Mouse (Mus musculus) CH12.LX (cell line): ENCODE data around the gene Cbx6. TPM values are rescaled to one million over a fixed set of nuclear protein-coding genes. Genes with fewer than 3 reads are reported as not detected.

Source experiments
- DNase-seq: peaks from one replicate; pipeline ENCODE4 v3.0.0-alpha.2; 2013; ENCODE audit errors: extremely low read depth
- H3K27ac ChIP-seq: 2 replicates; pipeline ENCODE4 v1.5.1; 2012; ENCODE audit warnings: low read depth, mild to moderate bottlenecking, control low read depth, moderate library complexity; ENCODE audit not compliant: insufficient read depth
- H3K27me3 ChIP-seq: replicated peaks from 2 replicates; pipeline ENCODE3; 2012; ENCODE audit warnings: inconsistent platforms
- H3K36me3 ChIP-seq, 2 experiments: replicated peaks in 1 of 2; 2 replicates each; pipeline versions ENCODE3 to v1.6.1; 2012; ENCODE audit warnings: inconsistent platforms in 1 of 2, low read length in 1 of 2, mild to moderate bottlenecking in 1 of 2, mixed read lengths in 1 of 2, moderate library complexity in 1 of 2; ENCODE audit not compliant: control insufficient read depth in 1 of 2, insufficient read depth in 1 of 2
- H3K4me1 ChIP-seq, 2 experiments: 2 replicates each; pipeline ENCODE4 v1.6.1; 2012; ENCODE audit warnings: inconsistent platforms in 1 of 2, moderate library complexity in 1 of 2; ENCODE audit not compliant: insufficient read depth in 2 of 2, control insufficient read depth in 1 of 2
- H3K4me2 ChIP-seq: 2 replicates; pipeline ENCODE4 v1.6.1; 2012; ENCODE audit warnings: low read depth, mild to moderate bottlenecking, control low read depth; ENCODE audit not compliant: poor library complexity, insufficient read depth, severe bottlenecking
- H3K4me3 ChIP-seq, 3 experiments: fragments of 150-350 bp in 1 of 3; sonication (generic) in 1 of 3; replicated peaks in 1 of 3; 2 replicates each; pipeline versions ENCODE3 to v1.5.1; 2011 to 2012; ENCODE audit warnings: low read depth in 2 of 3, low read length in 2 of 3, mild to moderate bottlenecking in 2 of 3, moderate library complexity in 2 of 3, control low read depth in 1 of 3, improper control_type of control experiment in 1 of 3, inconsistent platforms in 1 of 3, mixed read lengths in 1 of 3; ENCODE audit not compliant: poor library complexity in 1 of 3
- H3K79me2 ChIP-seq: replicated peaks from 2 replicates; pipeline ENCODE4 v1.6.1; 2012; ENCODE audit warnings: mild to moderate bottlenecking, moderate library complexity; ENCODE audit not compliant: control insufficient read depth, poor library complexity, insufficient read depth, severe bottlenecking; ENCODE audit errors: extremely low read depth
- H3K9ac ChIP-seq: 2 replicates; pipeline ENCODE4 v1.6.1; 2012; ENCODE audit warnings: low read depth, mild to moderate bottlenecking, control low read depth, moderate library complexity; ENCODE audit not compliant: insufficient read depth
- H3K9me3 ChIP-seq: replicated peaks from 2 replicates; pipeline ENCODE3; 2012; ENCODE audit warnings: low read length, inconsistent platforms, mixed read lengths
- CHD2 ChIP-seq: IDR thresholded peaks from 2 replicates; pipeline ENCODE4 v1.6.1; 2011; ENCODE audit warnings: low read length, improper control_type of control experiment
- CTCF ChIP-seq, 2 experiments: IDR thresholded peaks in 1 of 2; conservative IDR thresholded peaks in 1 of 2; 2 replicates each; pipeline ENCODE4 v1.5.1; 2011 to 2012; ENCODE audit warnings: low read depth in 2 of 2, low read length in 2 of 2, improper control_type of control experiment in 1 of 2, inconsistent platforms in 1 of 2, mild to moderate bottlenecking in 1 of 2, moderate library complexity in 1 of 2
- E2F4 ChIP-seq: IDR thresholded peaks from 2 replicates; pipeline ENCODE4 v1.6.1; 2011; ENCODE audit warnings: low read depth, low read length, improper control_type of control experiment; ENCODE audit not compliant: insufficient replicate concordance
- ELF1 ChIP-seq: IDR thresholded peaks from 2 replicates; pipeline ENCODE4 v1.6.1; 2014; ENCODE audit warnings: low read depth, mild to moderate bottlenecking, inconsistent platforms, low read length, improper control_type of control experiment
- ETS1 ChIP-seq: conservative IDR thresholded peaks from 2 replicates; pipeline ENCODE4 v1.6.1; 2012; ENCODE audit warnings: low read depth, mild to moderate bottlenecking, inconsistent platforms, low read length, improper control_type of control experiment, moderate library complexity
- HCFC1 ChIP-seq: IDR thresholded peaks from 2 replicates; pipeline ENCODE4 v1.6.1; 2012; ENCODE audit warnings: low read depth, mild to moderate bottlenecking, inconsistent platforms, low read length, improper control_type of control experiment
- IRF4 ChIP-seq: IDR thresholded peaks from 2 replicates; pipeline ENCODE4 v1.6.1; 2014; ENCODE audit warnings: low read depth, mild to moderate bottlenecking, inconsistent platforms, low read length, improper control_type of control experiment
- JUN ChIP-seq: IDR thresholded peaks from 2 replicates; pipeline ENCODE4 v1.6.1; 2011; ENCODE audit warnings: low read depth, mild to moderate bottlenecking, low read length, improper control_type of control experiment, moderate library complexity; ENCODE audit not compliant: insufficient read depth
- JUND ChIP-seq: conservative IDR thresholded peaks from 2 replicates; pipeline ENCODE4 v1.6.1; 2011; ENCODE audit warnings: low read depth, low read length, improper control_type of control experiment
- KAT2A ChIP-seq: IDR thresholded peaks from 2 replicates; pipeline ENCODE4 v1.6.1; 2012; ENCODE audit warnings: low read length, improper control_type of control experiment, inconsistent platforms; ENCODE audit not compliant: insufficient replicate concordance
- MEF2A ChIP-seq: IDR thresholded peaks from 2 replicates; pipeline ENCODE4 v1.6.1; 2014; ENCODE audit warnings: low read depth, mild to moderate bottlenecking, inconsistent platforms, low read length, improper control_type of control experiment, borderline replicate concordance
- MXI1 ChIP-seq: IDR thresholded peaks from 2 replicates; pipeline ENCODE4 v1.6.1; 2011; ENCODE audit warnings: mild to moderate bottlenecking, low read depth, low read length, improper control_type of control experiment
- NELFE ChIP-seq: IDR thresholded peaks from 2 replicates; pipeline ENCODE4 v1.6.1; 2011; ENCODE audit warnings: low read depth, low read length, improper control_type of control experiment
- NRF1 ChIP-seq: IDR thresholded peaks from 2 replicates; pipeline ENCODE4 v1.6.1; 2014; ENCODE audit warnings: low read depth, mild to moderate bottlenecking, inconsistent platforms, low read length, improper control_type of control experiment, moderate library complexity
- PAX5 ChIP-seq: IDR thresholded peaks from 2 replicates; pipeline ENCODE4 v1.6.1; 2012; ENCODE audit warnings: low read length, inconsistent platforms, mixed read lengths
- POLR2A ChIP-seq: IDR thresholded peaks from 2 replicates; pipeline ENCODE4 v1.6.1; 2011; ENCODE audit warnings: low read depth, mild to moderate bottlenecking, improper control_type of control experiment, low read length
- RAD21 ChIP-seq: IDR thresholded peaks from 2 replicates; pipeline ENCODE4 v1.6.1; 2011; ENCODE audit warnings: low read depth, mild to moderate bottlenecking, low read length, improper control_type of control experiment, moderate library complexity
- RCOR1 ChIP-seq: conservative IDR thresholded peaks from 2 replicates; pipeline ENCODE4 v1.6.1; 2012; ENCODE audit warnings: low read depth, mild to moderate bottlenecking, inconsistent platforms, low read length, improper control_type of control experiment
- TBP ChIP-seq: conservative IDR thresholded peaks from 2 replicates; pipeline ENCODE4 v1.6.1; 2011; ENCODE audit warnings: low read depth, low read length, improper control_type of control experiment
- TCF12 ChIP-seq: IDR thresholded peaks from 2 replicates; pipeline ENCODE4 v1.6.1; 2014; ENCODE audit warnings: low read depth, mild to moderate bottlenecking, inconsistent platforms, low read length, improper control_type of control experiment
- UBTF ChIP-seq: IDR thresholded peaks from 2 replicates; pipeline ENCODE4 v1.6.1; 2012; ENCODE audit warnings: low read depth, mild to moderate bottlenecking, inconsistent platforms, low read length, improper control_type of control experiment, moderate library complexity
- USF2 ChIP-seq: conservative IDR thresholded peaks from 2 replicates; pipeline ENCODE4 v1.6.1; 2011; ENCODE audit warnings: low read depth, low read length, improper control_type of control experiment
- ZC3H11A ChIP-seq: IDR thresholded peaks from 2 replicates; pipeline ENCODE4 v1.6.1; 2012; ENCODE audit warnings: low read depth, mild to moderate bottlenecking, inconsistent platforms, low read length, improper control_type of control experiment
- ZKSCAN1 ChIP-seq: IDR thresholded peaks from 2 replicates; pipeline ENCODE4 v1.6.1; 2012; ENCODE audit warnings: low read depth, inconsistent platforms, low read length, improper control_type of control experiment, borderline replicate concordance
- ZMIZ1 ChIP-seq: IDR thresholded peaks from 2 replicates; pipeline ENCODE4 v1.6.1; 2012; ENCODE audit warnings: low read depth, mild to moderate bottlenecking, inconsistent platforms, low read length, improper control_type of control experiment
- ZNF384 ChIP-seq: IDR thresholded peaks from 2 replicates; pipeline ENCODE4 v1.6.1; 2012; ENCODE audit warnings: low read depth, low read length, improper control_type of control experiment, inconsistent platforms
- dilution Hi-C: fragments of 300-500 bp; cut with MboI; formaldehyde crosslinking; loops from 2 replicates; pipeline ENCODE4 v1.14.3; 2020; ENCODE audit warnings: low sequenced_read_pairs; ENCODE audit not compliant: extremely low pct_unique_long_range_greater_than_20kb, extremely low pct_ligation_motif_present
- in situ Hi-C: fragments of 300-500 bp; cut with MboI; formaldehyde crosslinking; loops from 3 replicates; pipeline ENCODE4 v1.14.3; 2019; ENCODE audit warnings: low sequenced_read_pairs, low pct_ligation_motif_present, low pct_unique_long_range_greater_than_20kb, mixed read lengths
- polyA plus RNA-seq: library from polyadenylated mRNA; unstranded; fragments of >175 nt; gene quantifications from 2 replicates; pipeline ENCODE4 v1.2.1, GENCODE M21; 2012; ENCODE audit warnings: low read depth; ENCODE audit not compliant: insufficient read length
- total RNA-seq, 2 experiments: library from RNA; depleted of rRNA; stranded (reverse); fragments of 300-350 nt in 1 of 2; fragments of >200 nt in 1 of 2; gene quantifications; 2 replicates each; pipeline ENCODE4 v1.2.3; 2012 to 2014

Cbx6 gene
- total and polyA plus RNA-seq, 3 experiments = 11.1 to 40.7 (median 29.9) TPM

DNA sequence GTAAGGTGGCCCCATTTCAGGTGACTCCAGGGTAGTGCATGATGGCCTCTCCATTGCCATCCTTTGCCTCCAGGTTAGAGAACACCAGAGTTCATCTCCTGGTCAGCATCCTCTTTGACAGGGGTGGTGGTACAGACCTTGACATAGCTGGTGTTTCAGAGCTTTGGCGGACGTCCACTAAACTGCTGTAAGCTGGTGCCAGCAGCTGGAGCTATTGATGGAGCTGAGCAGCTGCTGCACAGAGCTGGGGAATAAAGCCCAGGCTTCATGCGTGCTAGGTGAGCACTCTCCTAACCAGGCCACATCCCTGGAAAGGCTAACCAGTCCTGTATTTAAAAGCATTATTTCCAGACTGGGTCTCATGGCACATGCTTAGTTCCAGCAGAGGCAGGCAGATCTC lies 46.0 kb upstream of the Cbx6 start:
- Histone ChIP-seq H3K4me2 (no peak overlapping the region), H3K79me2 (no peaks in the 10 kb centered on the region), H3K27me3 (no peaks in the 10 kb centered on the region), H3K4me3 (no peak overlapping the region), H3K9ac (no peak overlapping the region), H3K36me3 (no peaks in the 10 kb centered on the region), H3K4me1 (peaks cover 3 to 11% of the 10 kb centered on the region in 2 experiments; a peak in 2 of 4 replicates), H3K9me3 (no peaks in the 10 kb centered on the region), H3K27ac (no peak overlapping the region)
- in situ Hi-C loops = loop anchor here (10.0 kb wide), 1 partner anchor 46 kb away; the partner anchor contains the start of genes Cbx6 and Npcd
- no peak for TF ChIP-seq CHD2
- no peak for TF ChIP-seq MEF2A
- TF ChIP-seq PAX5 = no peak
- no peak for TF ChIP-seq ETS1
- TF ChIP-seq ZKSCAN1 = no peak
- TF ChIP-seq POLR2A = no peak
- TF ChIP-seq RAD21 = no peak
- TF ChIP-seq USF2 = no peak
- TF ChIP-seq NELFE = no peak
- no peak for TF ChIP-seq ZC3H11A
- TF ChIP-seq JUN = no peak
- no peak for TF ChIP-seq ELF1
- no peak for TF ChIP-seq E2F4
- TF ChIP-seq TCF12 = no peak
- TF ChIP-seq IRF4 = no peak
- no peak for DNase-seq
- dilution Hi-C loops = no loop called here

DNA sequence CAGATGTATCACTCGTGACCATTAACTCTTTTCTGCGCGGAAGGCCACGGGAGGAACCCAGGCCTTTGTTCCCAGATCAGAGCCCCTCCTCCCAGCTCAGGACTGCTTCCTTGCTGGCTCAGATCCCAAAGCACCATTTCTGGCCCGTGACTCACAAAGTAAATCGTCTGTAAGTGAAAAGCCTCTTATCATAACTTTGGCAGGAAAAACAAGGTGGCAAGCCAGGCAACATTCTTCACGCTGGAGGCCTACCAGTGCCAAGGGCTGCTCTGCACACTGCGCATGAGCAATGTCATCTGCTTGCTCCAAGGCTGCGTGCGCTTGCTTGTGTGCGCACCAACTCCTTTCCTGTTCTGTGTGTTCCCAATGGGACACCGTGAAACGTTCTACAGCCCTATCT lies 44.8 kb upstream of the Cbx6 start:
- Histone ChIP-seq H3K9ac (no peak overlapping the region), H3K4me1 (peaks cover 3 to 11% of the 10 kb centered on the region in 2 experiments; a peak in 2 of 4 replicates), H3K79me2 (no peaks in the 10 kb centered on the region), H3K9me3 (no peaks in the 10 kb centered on the region), H3K4me3 (no peak overlapping the region), H3K4me2 (no peak overlapping the region), H3K36me3 (no peaks in the 10 kb centered on the region), H3K27ac (no peak overlapping the region; the same call in 1 of the 2 replicates), H3K27me3 (no peaks in the 10 kb centered on the region)
- in situ Hi-C loops (no loop called here), dilution Hi-C loops (no loop called here)
- DNase-seq = no peak
- no peak for TF ChIP-seq HCFC1
- no peak for TF ChIP-seq PAX5
- TF ChIP-seq ZMIZ1 = no peak
- no peak for TF ChIP-seq UBTF
- no peak for TF ChIP-seq TBP
- no peak for TF ChIP-seq IRF4
- no peak for TF ChIP-seq JUND
- no peak for TF ChIP-seq MXI1
- TF ChIP-seq JUN = no peak
- no peak for TF ChIP-seq ELF1
- TF ChIP-seq KAT2A = no peak
- no peak for TF ChIP-seq ZNF384
- no peak for TF ChIP-seq ZKSCAN1
- no peak for TF ChIP-seq NRF1
- no peak for TF ChIP-seq RCOR1
- no peak for TF ChIP-seq USF2
- no peak for TF ChIP-seq CHD2
- no peak for TF ChIP-seq CTCF (conservative IDR thresholded peaks at IDR 0.05 in 1 of 2, IDR thresholded peaks at IDR 0.05 in 1 of 2; ENCODE audit: low read depth in 2 of 2, low read length in 2 of 2)
- no peak for TF ChIP-seq MEF2A
